Mouse (Mus musculus): Measurements from ENCODE around the gene Trub1. TPM values are rescaled to one million over a fixed set of nuclear protein-coding genes. Genes with fewer than 3 reads are reported as not detected.

Trub1 gene
- polyA plus RNA-seq, 1 experiment from 2014 or later: 10.3 TPM

- Histone ChIP-seq H3K4me1 (ENCODE audit: control insufficient read depth in 2 of 2, insufficient read depth in 2 of 2, low read length in 2 of 2) (no peaks in the 10 kb centered on the region), H3K9me3 (ENCODE audit: control insufficient read depth, low read length) (no peaks in the 10 kb centered on the region), H3K27ac (replicated peaks in 1 of 2; ENCODE audit: control insufficient read depth in 1 of 2, insufficient read depth in 1 of 2, low read depth in 2 of 2, low read length in 2 of 2) (no peak overlapping the region), H3K4me3 (ENCODE audit: control insufficient read depth in 1 of 2, insufficient read depth in 1 of 2, low read depth in 1 of 2, low read length in 2 of 2) (no peak overlapping the region), H3K4me2 (ENCODE audit: low read length) (no peak overlapping the region), H3K36me3 (ENCODE audit: control insufficient read depth, insufficient read depth, low read length) (no peaks in the 10 kb centered on the region), H3K27me3 (ENCODE audit: control insufficient read depth, insufficient read depth, low read length) (no peaks in the 10 kb centered on the region), H3K9ac (ENCODE audit: low read length) (no peak overlapping the region)
- WGBS: 68% methylated on average over 5 of the region's 5 CpGs
- no peak for ATAC-seq (ENCODE audit: insufficient number of reproducible peaks, insufficient read depth, low FRiP score, low read depth)
Observed at GRCm38 (mm10) chr19:57536512-57536911, 83.8 kb downstream of the Trub1 start.

GRCm38 (mm10) chr19:57537510-57538182, 84.9 kb downstream of the Trub1 start:
- Histone ChIP-seq H3K27me3 (ENCODE audit: control insufficient read depth, insufficient read depth, low read length) (no peaks in the 10 kb centered on the region), H3K9me3 (ENCODE audit: control insufficient read depth, low read length) (no peaks in the 10 kb centered on the region), H3K4me3 (ENCODE audit: control insufficient read depth in 1 of 2, insufficient read depth in 1 of 2, low read depth in 1 of 2, low read length in 2 of 2) (no peak overlapping the region), H3K27ac (replicated peaks in 1 of 2; ENCODE audit: control insufficient read depth in 1 of 2, insufficient read depth in 1 of 2, low read depth in 2 of 2, low read length in 2 of 2) (no peak overlapping the region), H3K4me1 (ENCODE audit: control insufficient read depth in 2 of 2, insufficient read depth in 2 of 2, low read length in 2 of 2) (no peaks in the 10 kb centered on the region), H3K36me3 (ENCODE audit: control insufficient read depth, insufficient read depth, low read length) (no peaks in the 10 kb centered on the region), H3K4me2 (ENCODE audit: low read length) (no peak overlapping the region), H3K9ac (ENCODE audit: low read length) (no peak overlapping the region)
- ATAC-seq (ENCODE audit: insufficient number of reproducible peaks, insufficient read depth, low FRiP score, low read depth): no peak
- 61% methylated on average over 7 of the region's 7 CpGs for WGBS

GRCm38 (mm10) chr19:57540118-57540517, 87.4 kb downstream of the Trub1 start:
- 95% methylated on average over 11 of the region's 11 CpGs for WGBS

More at GRCm38 (mm10) chr19:57540118-57540517, 87.4 kb downstream of the Trub1 start:
- Histone ChIP-seq H3K9me3 (ENCODE audit: control insufficient read depth, low read length) (no peaks in the 10 kb centered on the region), H3K4me1 (ENCODE audit: control insufficient read depth in 2 of 2, insufficient read depth in 2 of 2, low read length in 2 of 2) (0 out of 4 replicates have a peak, but pooled peaks cover 2% of the 10 kb centered on the region in 2 experiments), H3K27ac (replicated peaks in 1 of 2; ENCODE audit: control insufficient read depth in 1 of 2, insufficient read depth in 1 of 2, low read depth in 2 of 2, low read length in 2 of 2) (no peak overlapping the region), H3K9ac (ENCODE audit: low read length) (no peak overlapping the region), H3K27me3 (ENCODE audit: control insufficient read depth, insufficient read depth, low read length) (no peaks in the 10 kb centered on the region), H3K4me2 (ENCODE audit: low read length) (no peak overlapping the region), H3K36me3 (ENCODE audit: control insufficient read depth, insufficient read depth, low read length) (no peaks in the 10 kb centered on the region), H3K4me3 (ENCODE audit: control insufficient read depth in 1 of 2, insufficient read depth in 1 of 2, low read depth in 1 of 2, low read length in 2 of 2) (no peak overlapping the region)
- no peak for ATAC-seq (ENCODE audit: insufficient number of reproducible peaks, insufficient read depth, low FRiP score, low read depth)

Other genes with a start within 250 kb of the Trub1 start
- gene Ablim1, start 138.0 kb upstream of the Trub1 start, polyA plus RNA-seq (2014; fragmentation: Nextera tagmentation; extraction: Ambion mirVana): 46.9 and 53.8 TPM in 2 replicates
- gene Fam160b1, start 92.2 kb upstream of the Trub1 start, polyA plus RNA-seq (2014; fragmentation: Nextera tagmentation; extraction: Ambion mirVana): 13.4 and 15.1 TPM in 2 replicates
- 4.2 and 5.0 TPM in 2 replicates for gene Atrnl1, start 158.1 kb downstream of the Trub1 start, polyA plus RNA-seq (2014; fragmentation: Nextera tagmentation; extraction: Ambion mirVana)